Mouse (Mus musculus): ENCODE data around the gene Mrpl44.

DNA sequence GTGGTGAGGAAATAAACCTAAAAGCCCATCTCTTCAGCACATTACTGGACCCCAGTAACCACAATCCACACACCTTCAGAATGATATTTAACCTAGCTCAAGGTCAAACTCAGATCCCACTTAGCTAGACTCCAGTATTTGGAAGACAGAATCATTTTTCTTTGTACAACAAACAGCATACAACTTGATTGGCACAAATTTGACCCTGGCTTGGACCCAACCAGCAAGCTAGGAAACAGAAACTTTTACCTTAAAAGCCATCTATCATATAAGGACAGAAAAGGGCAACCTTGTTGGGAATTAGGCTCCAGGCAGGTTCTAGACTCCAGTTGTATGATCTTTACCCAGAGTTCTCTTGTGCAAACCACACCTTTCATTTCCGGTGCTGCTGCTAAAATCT is 32.4 kb upstream of the Mrpl44 start:
- TF ChIP-seq CTCF (IDR thresholded peaks at IDR 0.05; ENCODE audit: borderline replicate concordance, control insufficient read depth, extremely low read depth, insufficient read depth, low read length, poor library complexity) = no peak
- TF ChIP-seq POLR2A (IDR thresholded peaks at IDR 0.05; ENCODE audit: control insufficient read depth, extremely low read depth, insufficient read depth, low read length, poor library complexity) = no peak
